Mouse (Mus musculus): ENCODE results near the gene Dapk1.

Dapk1 gene

GRCm38 (mm10) chr13:60686024-60686663 lies 84.4 kb downstream of the Dapk1 start:
- Histone ChIP-seq H3K27me3 (ENCODE audit: control insufficient read depth, insufficient read depth, low read length, poor library complexity, severe bottlenecking) (no peaks in the 10 kb centered on the region), H3K36me3 (ENCODE audit: control insufficient read depth, insufficient read depth, low read length, poor library complexity, severe bottlenecking) (no peaks in the 10 kb centered on the region)
- no peak for DNase-seq (ENCODE audit: low read depth, low spot score)

- H3K36me3 ChIP-seq (ENCODE audit: control insufficient read depth, insufficient read depth, low read length, poor library complexity, severe bottlenecking) = no peaks in the 10 kb centered on the region
- DNase-seq (ENCODE audit: low read depth, low spot score) = no peak
- no peaks in the 10 kb centered on the region for H3K27me3 ChIP-seq (ENCODE audit: control insufficient read depth, insufficient read depth, low read length, poor library complexity, severe bottlenecking)
Measured at GRCm38 (mm10) chr13:60686967-60687366, 85.2 kb downstream of the Dapk1 start.

- no peaks in the 10 kb centered on the region for H3K27me3 ChIP-seq (ENCODE audit: control insufficient read depth, insufficient read depth, low read length, poor library complexity, severe bottlenecking)
- no peak for DNase-seq (ENCODE audit: low read depth, low spot score)
- H3K36me3 ChIP-seq (ENCODE audit: control insufficient read depth, insufficient read depth, low read length, poor library complexity, severe bottlenecking) = no peaks in the 10 kb centered on the region
Measured at GRCm38 (mm10) chr13:60687462-60687861, 85.7 kb downstream of the Dapk1 start.

GRCm38 (mm10) chr13:60687891-60688290 lies 86.1 kb downstream of the Dapk1 start:
- no peaks in the 10 kb centered on the region for H3K27me3 ChIP-seq (ENCODE audit: control insufficient read depth, insufficient read depth, low read length, poor library complexity, severe bottlenecking)
- DNase-seq (ENCODE audit: low read depth, low spot score) = no peak
- H3K36me3 ChIP-seq (ENCODE audit: control insufficient read depth, insufficient read depth, low read length, poor library complexity, severe bottlenecking) = no peaks in the 10 kb centered on the region

GRCm38 (mm10) chr13:60690921-60691320 lies 89.2 kb downstream of the Dapk1 start:
- Histone ChIP-seq H3K36me3 (ENCODE audit: control insufficient read depth, insufficient read depth, low read length, poor library complexity, severe bottlenecking) (no peaks in the 10 kb centered on the region), H3K27me3 (ENCODE audit: control insufficient read depth, insufficient read depth, low read length, poor library complexity, severe bottlenecking) (no peaks in the 10 kb centered on the region)
- no peak for DNase-seq (ENCODE audit: low read depth, low spot score)

GRCm38 (mm10) chr13:60691940-60692339 lies 90.2 kb downstream of the Dapk1 start:
- Histone ChIP-seq H3K27me3 (ENCODE audit: control insufficient read depth, insufficient read depth, low read length, poor library complexity, severe bottlenecking) (no peaks in the 10 kb centered on the region), H3K36me3 (ENCODE audit: control insufficient read depth, insufficient read depth, low read length, poor library complexity, severe bottlenecking) (no peaks in the 10 kb centered on the region)
- no peak for DNase-seq (ENCODE audit: low read depth, low spot score)

- DNase-seq (ENCODE audit: low read depth, low spot score) = no peak
- H3K27me3 ChIP-seq (ENCODE audit: control insufficient read depth, insufficient read depth, low read length, poor library complexity, severe bottlenecking) = no peaks in the 10 kb centered on the region
- H3K36me3 ChIP-seq (ENCODE audit: control insufficient read depth, insufficient read depth, low read length, poor library complexity, severe bottlenecking) = no peaks in the 10 kb centered on the region
Measured at GRCm38 (mm10) chr13:60695186-60695980, 93.6 kb downstream of the Dapk1 start.

GRCm38 (mm10) chr13:60696323-60696722 lies 94.6 kb downstream of the Dapk1 start:
- no peaks in the 10 kb centered on the region for H3K27me3 ChIP-seq (ENCODE audit: control insufficient read depth, insufficient read depth, low read length, poor library complexity, severe bottlenecking)
- no peak for DNase-seq (ENCODE audit: low read depth, low spot score)
- H3K36me3 ChIP-seq (ENCODE audit: control insufficient read depth, insufficient read depth, low read length, poor library complexity, severe bottlenecking) = no peaks in the 10 kb centered on the region

- H3K36me3 ChIP-seq (ENCODE audit: control insufficient read depth, insufficient read depth, low read length, poor library complexity, severe bottlenecking) = no peaks in the 10 kb centered on the region
- DNase-seq (ENCODE audit: low read depth, low spot score) = no peak
- no peaks in the 10 kb centered on the region for H3K27me3 ChIP-seq (ENCODE audit: control insufficient read depth, insufficient read depth, low read length, poor library complexity, severe bottlenecking)
Measured at GRCm38 (mm10) chr13:60696741-60697140, 95.0 kb downstream of the Dapk1 start.

- DNase-seq (ENCODE audit: low read depth, low spot score) = no peak
- H3K27me3 ChIP-seq (ENCODE audit: control insufficient read depth, insufficient read depth, low read length, poor library complexity, severe bottlenecking) = no peaks in the 10 kb centered on the region
- H3K36me3 ChIP-seq (ENCODE audit: control insufficient read depth, insufficient read depth, low read length, poor library complexity, severe bottlenecking) = no peaks in the 10 kb centered on the region
Measured at GRCm38 (mm10) chr13:60698021-60698420, 96.3 kb downstream of the Dapk1 start.

GRCm38 (mm10) chr13:60701671-60702171 lies 100.0 kb downstream of the Dapk1 start:
- no peak for DNase-seq (ENCODE audit: low read depth, low spot score)
- H3K36me3 ChIP-seq (ENCODE audit: control insufficient read depth, insufficient read depth, low read length, poor library complexity, severe bottlenecking) = no peaks in the 10 kb centered on the region
- H3K27me3 ChIP-seq (ENCODE audit: control insufficient read depth, insufficient read depth, low read length, poor library complexity, severe bottlenecking) = no peaks in the 10 kb centered on the region

- no peak for DNase-seq (ENCODE audit: low read depth, low spot score)
- no peaks in the 10 kb centered on the region for H3K36me3 ChIP-seq (ENCODE audit: control insufficient read depth, insufficient read depth, low read length, poor library complexity, severe bottlenecking)
Measured at GRCm38 (mm10) chr13:60707541-60708468, 106.1 kb downstream of the Dapk1 start.

GRCm38 (mm10) chr13:60709136-60709535 lies 107.4 kb downstream of the Dapk1 start:
- Histone ChIP-seq H3K36me3 (ENCODE audit: control insufficient read depth, insufficient read depth, low read length, poor library complexity, severe bottlenecking) (no peaks in the 10 kb centered on the region), H3K27me3 (ENCODE audit: control insufficient read depth, insufficient read depth, low read length, poor library complexity, severe bottlenecking) (no peaks in the 10 kb centered on the region)
- no peak for DNase-seq (ENCODE audit: low read depth, low spot score)

More at GRCm38 (mm10) chr13:60707541-60708468, 106.1 kb downstream of the Dapk1 start:
- no peaks in the 10 kb centered on the region for H3K27me3 ChIP-seq (ENCODE audit: control insufficient read depth, insufficient read depth, low read length, poor library complexity, severe bottlenecking)

- no peaks in the 10 kb centered on the region for H3K27me3 ChIP-seq (ENCODE audit: control insufficient read depth, insufficient read depth, low read length, poor library complexity, severe bottlenecking)
- H3K36me3 ChIP-seq (ENCODE audit: control insufficient read depth, insufficient read depth, low read length, poor library complexity, severe bottlenecking) = no peaks in the 10 kb centered on the region
- no peak for DNase-seq (ENCODE audit: low read depth, low spot score)
Measured at GRCm38 (mm10) chr13:60710963-60711362, 109.2 kb downstream of the Dapk1 start.

Measured in splenic B cell, adult 2 months (primary cell).